Mouse (Mus musculus) liver, adult 2 months (tissue): ENCODE measurements around the gene Zfp747. TPM values are rescaled to one million over a fixed set of nuclear protein-coding genes. Genes with fewer than 3 reads are reported as not detected.
"Not testable (repeated sequence)": the region's sequence is repeated elsewhere in the genome, so short reads cannot be mapped to it uniquely, and the experiment has no call there.

Source experiments
- DNase-seq: peaks from one replicate; pipeline ENCODE4 v3.0.0-alpha.2; 2011; ENCODE audit warnings: low read depth, low spot score; ENCODE audit errors: extremely low read depth
- H3K27ac ChIP-seq: fragments of 200-500 bp; replicated peaks from 2 replicates; pipeline ENCODE4 v1.5.1; 2012; ENCODE audit warnings: low read depth, mild to moderate bottlenecking, control low read depth, inconsistent platforms, low read length; ENCODE audit not compliant: insufficient read depth
- H3K27me3 ChIP-seq: fragments of 200-500 bp; 2 replicates; pipeline ENCODE4 v1.6.1; 2012; ENCODE audit warnings: mild to moderate bottlenecking, moderate library complexity, low read length, inconsistent platforms; ENCODE audit not compliant: control insufficient read depth, insufficient read depth
- H3K36me3 ChIP-seq: fragments of 200-500 bp; 2 replicates; pipeline ENCODE4 v1.6.1; 2012; ENCODE audit warnings: low read length, inconsistent platforms; ENCODE audit not compliant: control insufficient read depth, insufficient read depth
- H3K4me1 ChIP-seq: fragments of 200-500 bp; 2 replicates; pipeline ENCODE4 v1.6.1; 2011; ENCODE audit warnings: low read length; ENCODE audit not compliant: control insufficient read depth, insufficient read depth
- H3K4me3 ChIP-seq: fragments of 200-500 bp; 2 replicates; pipeline ENCODE4 v1.5.1; 2011; ENCODE audit warnings: low read depth, mild to moderate bottlenecking, control low read depth, low read length, moderate library complexity; ENCODE audit not compliant: insufficient read depth
- H3K79me2 ChIP-seq: fragments of 200-500 bp; 2 replicates; pipeline ENCODE4 v1.6.1; 2012; ENCODE audit warnings: inconsistent platforms, mild to moderate bottlenecking, low read length, moderate library complexity; ENCODE audit not compliant: control insufficient read depth, insufficient read depth
- H3K9ac ChIP-seq: fragments of 200-500 bp; 2 replicates; pipeline ENCODE4 v1.6.1; 2012; ENCODE audit warnings: low read depth, mild to moderate bottlenecking, control low read depth, inconsistent platforms, low read length
- CTCF ChIP-seq: fragments of 200-500 bp; IDR thresholded peaks from 2 replicates; pipeline ENCODE4 v1.5.1; 2011; ENCODE audit warnings: low read depth, low read length, control low read depth
- POLR2A ChIP-seq: fragments of 200-500 bp; IDR thresholded peaks from 2 replicates; pipeline ENCODE4 v1.6.1; 2011; ENCODE audit warnings: low read length, control low read depth; ENCODE audit not compliant: insufficient read depth; ENCODE audit errors: extremely low read depth
- WGBS: fragments of 180-500 bp; shearing (Covaris S2); methylation state at CpG from one replicate; pipeline ENCODE4 v1.1.7; 2018; 5-methylcytosine and 5-hydroxymethylcytosine counted together
- polyA plus RNA-seq: library from polyadenylated mRNA; depleted of rRNA; stranded (reverse); fragments of >200 nt; gene quantifications from 2 replicates; pipeline ENCODE4 v1.2.3, GENCODE M21; 2012
- total RNA-seq: library from RNA; depleted of rRNA; stranded (reverse); fragments of >200 nt; gene quantifications from 2 replicates; pipeline ENCODE4 v1.2.3, GENCODE M21; 2014

Gene Zfp747
- total and polyA plus RNA-seq, 2 experiments = 3.7 to 4.0 TPM

DNA sequence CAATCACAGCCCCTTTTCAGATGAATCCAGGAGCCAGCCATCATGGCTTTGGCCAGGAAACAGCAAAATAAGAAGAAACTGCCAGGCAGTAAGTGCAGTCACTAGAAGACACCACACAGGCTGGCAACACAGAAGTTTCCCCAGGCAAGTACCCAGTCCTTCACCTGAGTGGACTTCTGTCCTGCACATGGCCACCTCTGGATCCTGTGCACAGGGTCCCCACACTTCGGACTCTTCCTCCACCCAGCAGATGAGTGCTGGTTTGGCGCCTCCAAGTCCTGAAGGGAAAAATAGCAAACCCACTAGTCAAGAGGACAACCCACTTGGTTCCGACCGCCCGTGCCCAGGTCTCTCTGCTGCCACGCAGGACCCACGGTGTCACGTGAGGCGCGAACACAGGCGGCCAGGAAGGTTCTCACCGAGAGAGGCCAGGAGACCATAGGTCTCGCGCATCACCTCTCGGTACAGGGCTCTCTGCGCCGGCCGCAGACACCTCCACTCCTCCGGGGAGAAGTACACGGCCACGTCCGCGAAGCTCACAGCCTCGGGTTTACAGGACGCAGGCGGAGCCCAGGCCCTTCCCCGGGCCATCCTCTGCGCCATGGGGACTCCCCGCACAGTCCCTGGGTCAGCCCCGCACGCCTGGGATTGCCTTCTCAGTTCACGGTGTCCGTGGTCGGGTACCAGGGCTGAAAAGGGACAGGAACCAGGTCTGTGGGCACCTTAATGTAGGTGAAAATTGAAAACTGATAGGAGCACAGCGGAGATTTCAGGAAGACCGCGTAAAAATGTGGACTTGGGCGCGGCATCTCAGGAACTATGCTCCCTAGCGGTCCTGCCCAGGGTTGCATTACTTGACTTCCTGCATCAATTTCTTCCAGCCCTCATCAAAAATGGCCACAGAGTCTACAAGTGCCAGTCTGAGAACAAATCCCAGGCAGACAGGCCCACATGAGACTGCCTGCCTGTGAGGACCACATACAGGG is 30.4 kb upstream of the Zfp747 start, which contains the start of gene Zfp764:
Gene Zfp764 (minus strand): TSS at position 821 of the 986 bp plus-strand sequence.
- not testable (repeated sequence) for H3K4me1 ChIP-seq, H3K27me3 ChIP-seq, H3K36me3 ChIP-seq, H3K79me2 ChIP-seq
- H3K4me3 ChIP-seq = peak within 1 kb of the TSS; percentile 74
- 2% methylated on average over 40 of the region's 40 CpGs for WGBS
- TF ChIP-seq CTCF = peak; percentile 80
- H3K27ac ChIP-seq = peak within 1 kb of the TSS; percentile 53; the same call in 1 of the 2 replicates
- peak; percentile 74 for DNase-seq
- H3K9ac ChIP-seq = peak within 1 kb of the TSS; percentile 75

- H3K79me2 ChIP-seq, H3K9ac ChIP-seq, H3K4me3 ChIP-seq, DNase-seq, H3K27me3 ChIP-seq, H3K27ac ChIP-seq, H3K4me1 ChIP-seq, H3K36me3 ChIP-seq: not testable (repeated sequence)
- 95% methylated on average over 6 of the region's 6 CpGs for WGBS
These were observed 28.3 kb upstream of the Zfp747 start for GRCm38 (mm10) chr7:127404101-127404500.

- TF ChIP-seq POLR2A = no peak
- peak; percentile 19; the same call in 1 of the 2 replicates for TF ChIP-seq CTCF
- Histone ChIP-seq H3K79me2 (no peaks in the 10 kb centered on the region), H3K4me1 (no peaks in the 10 kb centered on the region), H3K4me3 (no peak overlapping the region), H3K27me3 (no peaks in the 10 kb centered on the region), H3K36me3 (no peaks in the 10 kb centered on the region), H3K9ac (no peak overlapping the region), H3K27ac (no peak overlapping the region)
- 70% methylated on average over 2 of the region's 2 CpGs for WGBS
- DNase-seq = no peak
These were observed 27.1 kb upstream of the Zfp747 start for GRCm38 (mm10) chr7:127402980-127403379.

DNA sequence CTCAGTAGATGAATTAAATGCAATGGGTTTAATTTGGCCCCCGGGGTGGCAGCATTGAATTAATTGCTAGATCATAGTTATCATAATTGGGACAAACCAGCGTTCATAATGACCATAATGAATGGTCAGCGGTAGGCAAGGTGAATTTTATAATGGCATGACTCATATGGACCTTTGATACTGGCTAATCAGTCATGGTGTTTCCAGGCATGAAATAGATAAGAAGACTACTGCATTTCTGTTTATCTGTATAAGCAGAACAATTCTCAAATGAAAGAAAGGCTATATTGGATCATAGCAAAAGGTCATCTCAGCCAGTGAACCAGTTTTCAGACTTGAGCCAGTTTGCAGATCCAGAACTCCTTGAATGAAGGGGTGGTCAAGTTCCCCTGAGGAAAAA is 24.5 kb upstream of the Zfp747 start:
- 69% methylated on average over 3 of the region's 3 CpGs for WGBS
- H3K27ac ChIP-seq = no peak overlapping the region
- no peaks in the 10 kb centered on the region for H3K79me2 ChIP-seq

GRCm38 (mm10) chr7:127393944-127394333 is 18.1 kb upstream of the Zfp747 start:
- H3K27ac ChIP-seq = no peak overlapping the region
- H3K79me2 ChIP-seq = peaks cover 9% of the 10 kb centered on the region; the same call in 1 of the 2 replicates
- no peaks in the 10 kb centered on the region for H3K36me3 ChIP-seq
- H3K9ac ChIP-seq = 0 out of 2 replicates have a peak overlapping the region, but pooled peaks have one; percentile 1
- no peak for DNase-seq
- peaks cover 6% of the 10 kb centered on the region for H3K4me1 ChIP-seq
- WGBS = 7% methylated on average over 7 of the region's 7 CpGs
- TF ChIP-seq POLR2A (no peak), CTCF (no peak)
- no peaks in the 10 kb centered on the region for H3K27me3 ChIP-seq
- peak overlapping the region; percentile 27 for H3K4me3 ChIP-seq

More for the DNA sequence above, 24.5 kb upstream of the Zfp747 start:
- Histone ChIP-seq H3K4me1 (no peaks in the 10 kb centered on the region), H3K36me3 (no peaks in the 10 kb centered on the region), H3K9ac (no peak overlapping the region), H3K27me3 (no peaks in the 10 kb centered on the region), H3K4me3 (no peak overlapping the region)
- TF ChIP-seq POLR2A (no peak), CTCF (no peak)
- DNase-seq = no peak
